Mouse (Mus musculus) v-Abl transformed pro-B cells (cell line): ENCODE data around the gene Ttc28.

Experiments used
- in situ Hi-C, 2 experiments: fragments of 400-800 bp; cut with MboI; formaldehyde crosslinking; loops; one replicate each; pipeline ENCODE4 v1.15.1; 2025; ENCODE audit not compliant: unreplicated experiment in 2 of 2

Ttc28 gene

GRCm38 (mm10) chr5:111120298-111120697, 240.7 kb downstream of the Ttc28 start:
- in situ Hi-C loops: no loop called here

DNA sequence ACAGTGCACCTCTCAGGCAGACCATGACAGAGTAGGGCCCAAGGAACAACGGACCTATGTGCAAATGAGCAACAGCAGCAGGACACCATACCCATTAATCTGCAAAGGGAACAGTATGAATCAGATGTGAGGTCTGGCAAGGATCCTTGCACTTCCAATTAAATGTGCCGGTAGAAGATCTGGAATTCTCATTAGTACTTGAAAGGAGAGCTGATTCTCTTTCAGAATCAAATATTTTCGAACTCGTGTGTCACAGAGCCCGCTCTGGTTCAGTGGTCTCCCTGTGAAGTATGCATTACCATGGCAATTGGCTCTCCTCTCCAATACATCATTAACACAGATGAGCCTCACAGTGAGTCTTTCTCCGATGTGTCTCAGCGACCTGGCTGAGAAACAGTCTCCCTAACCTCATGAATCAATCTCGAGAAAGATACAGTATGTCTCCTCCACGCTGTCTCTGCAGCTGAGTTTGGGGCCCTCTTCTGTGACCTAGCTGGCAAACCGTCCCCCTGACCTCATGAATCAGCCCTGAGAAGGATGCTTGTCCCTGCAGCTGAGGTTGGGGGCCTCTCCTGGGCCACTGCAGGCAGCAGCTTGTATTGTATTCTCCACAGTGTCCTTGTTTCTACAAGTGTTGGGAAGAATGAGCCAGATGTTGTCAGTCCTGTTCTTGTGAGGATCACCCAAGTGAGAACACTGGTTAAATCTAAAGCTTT, 241.3 kb downstream of the Ttc28 start:
- in situ Hi-C loops: no loop called here

DNA sequence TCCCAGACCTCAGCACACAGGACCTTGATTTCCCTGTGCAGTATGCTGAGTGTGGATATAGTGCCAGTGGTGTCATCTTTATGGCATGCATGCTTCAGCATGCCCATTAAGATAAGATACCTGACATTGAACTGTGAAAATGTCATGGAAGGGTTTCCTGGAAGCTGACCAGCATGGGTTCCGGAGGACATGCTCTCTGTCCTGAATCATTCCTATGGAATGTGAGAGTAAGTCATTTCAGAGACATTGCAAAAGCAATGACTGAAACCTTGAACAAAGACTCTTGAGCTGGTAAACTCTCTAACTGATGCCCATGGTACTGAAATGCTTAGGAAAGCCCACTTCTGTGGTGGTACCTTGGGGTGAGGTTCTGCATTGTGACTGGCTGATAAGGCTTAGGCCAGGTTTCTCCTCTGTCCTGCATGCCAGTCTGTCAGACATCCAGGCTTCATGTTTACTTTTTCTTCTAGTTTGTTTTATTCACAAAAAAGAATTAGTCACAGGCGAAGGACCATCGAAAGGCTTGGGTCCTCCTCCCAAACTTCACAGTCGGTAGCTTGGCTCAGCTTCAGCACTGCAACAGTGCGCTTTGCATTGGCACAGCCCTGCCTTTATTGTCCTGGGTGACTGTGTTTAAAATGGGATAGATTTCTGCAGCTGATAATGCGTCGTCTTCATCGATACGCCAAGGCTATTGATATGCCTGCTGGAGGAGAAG, 242.9 kb downstream of the Ttc28 start:
- in situ Hi-C loops: no loop called here

DNA sequence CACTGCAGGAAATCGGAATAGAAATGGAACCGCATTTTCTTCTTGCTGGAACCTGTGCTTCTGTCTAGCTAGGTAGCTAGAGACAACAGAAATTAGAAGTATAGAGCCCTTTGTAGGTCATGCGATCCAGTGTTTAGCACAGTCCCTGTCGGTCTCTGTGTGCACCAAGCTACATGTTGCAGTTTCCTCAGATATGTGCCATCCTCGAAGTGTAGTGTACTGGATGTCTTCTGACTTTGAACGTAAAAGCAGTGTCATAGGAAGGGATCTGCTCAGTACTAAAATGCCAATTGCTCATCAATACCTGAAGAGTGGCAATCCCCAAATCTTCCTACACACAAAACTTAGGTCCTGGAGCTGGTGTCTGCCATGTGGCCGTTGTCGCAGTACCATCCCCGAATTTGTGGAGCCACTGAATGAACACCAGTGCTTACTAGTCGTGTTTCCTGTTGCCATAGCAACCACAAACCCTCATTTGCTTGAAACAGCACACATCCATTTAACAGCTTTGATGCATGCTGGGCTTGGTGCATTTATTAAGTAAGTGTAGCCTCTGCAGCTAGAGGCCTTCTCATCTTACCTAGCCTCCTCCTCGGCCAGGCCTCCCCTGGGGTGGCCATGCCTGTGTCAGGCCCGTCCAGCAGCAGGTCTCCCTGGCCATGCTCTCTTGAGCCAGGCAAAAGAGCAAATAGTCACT, 243.6 kb downstream of the Ttc28 start:
- in situ Hi-C loops: no loop called here

- in situ Hi-C loops: no loop called here
These were observed 245.1 kb downstream of the Ttc28 start for GRCm38 (mm10) chr5:111124620-111125200.

- in situ Hi-C loops: no loop called here
These were observed 246.1 kb downstream of the Ttc28 start for GRCm38 (mm10) chr5:111125746-111126145.

DNA sequence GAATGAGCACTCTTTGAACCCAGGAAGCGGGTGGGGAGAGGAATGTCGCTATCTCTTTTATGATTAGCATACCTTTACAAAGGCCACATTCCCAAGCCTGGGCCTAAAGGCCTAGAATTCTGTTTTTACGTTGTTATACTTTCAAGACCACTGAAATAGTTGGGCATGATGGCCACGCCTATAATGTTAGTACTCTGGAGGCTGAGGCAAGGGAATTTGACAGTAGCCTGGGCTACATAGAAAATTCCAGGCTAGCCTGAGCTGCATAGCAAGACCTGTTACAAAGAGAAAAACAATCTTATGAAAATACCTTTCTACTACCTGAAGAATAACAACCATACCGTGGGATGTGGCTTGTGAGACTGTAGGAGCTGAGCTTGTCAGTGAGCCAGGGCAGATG, 248.2 kb downstream of the Ttc28 start:
- in situ Hi-C loops: no loop called here

- in situ Hi-C loops: no loop called here
These were observed 250.5 kb downstream of the Ttc28 start for GRCm38 (mm10) chr5:111130121-111130520.

DNA sequence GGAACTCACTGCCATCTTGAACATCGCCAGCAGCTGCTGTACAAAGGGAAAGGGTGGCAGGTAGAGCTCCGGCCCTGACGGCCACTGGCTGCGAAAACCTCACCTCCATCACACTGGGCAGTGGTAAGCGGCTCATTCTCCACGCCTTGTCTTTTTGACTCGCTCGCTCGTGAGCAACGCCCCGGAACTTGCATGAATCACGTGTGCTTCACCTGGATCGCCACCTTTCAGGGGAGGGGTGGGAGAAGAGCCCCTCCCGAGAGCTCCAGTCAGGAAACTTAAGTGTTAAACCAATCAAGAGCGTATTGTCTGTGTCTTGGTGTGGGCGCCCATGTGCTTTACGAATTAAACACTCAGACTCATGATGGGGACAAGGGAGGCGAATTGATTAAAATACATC, 252.0 kb downstream of the Ttc28 start:
- in situ Hi-C loops: no loop called here

DNA sequence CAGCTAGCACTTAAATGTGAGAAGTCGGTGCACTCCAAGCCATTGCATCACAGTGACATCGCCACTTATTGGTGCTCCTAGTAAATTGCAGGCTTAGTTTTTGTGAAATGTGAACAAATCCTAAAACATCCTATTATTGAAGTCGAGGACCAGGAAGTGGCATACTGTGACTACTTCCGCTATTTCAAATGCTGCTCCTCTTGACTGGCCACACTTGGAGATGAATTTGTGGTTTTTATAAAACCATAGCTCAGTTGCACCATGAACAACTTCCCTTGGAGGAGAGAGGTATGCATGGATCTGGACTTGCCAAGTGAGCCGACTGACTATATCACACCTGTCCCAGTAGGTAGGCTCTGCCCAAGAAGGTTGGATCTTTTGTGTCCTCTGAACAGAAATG, 253.5 kb downstream of the Ttc28 start:
- in situ Hi-C loops: no loop called here

DNA sequence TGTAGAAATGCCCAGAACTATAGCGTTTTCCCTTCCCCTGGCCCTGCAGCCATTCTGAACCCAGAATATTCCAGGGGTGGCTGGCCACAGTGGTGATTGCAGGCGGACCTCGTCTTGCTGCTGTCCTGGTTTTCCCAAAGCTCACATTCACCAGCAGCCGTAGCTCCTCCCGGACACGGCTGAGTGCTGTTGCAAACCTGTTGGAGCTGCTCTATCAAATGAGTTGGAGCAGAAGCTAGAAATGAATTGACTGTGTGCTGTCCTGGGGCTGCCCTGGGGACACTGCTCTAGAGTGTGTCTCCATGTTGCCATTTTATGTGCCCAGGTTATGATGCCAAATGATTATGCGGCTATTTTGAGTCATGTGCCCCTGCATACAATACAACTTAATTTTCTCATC, 254.2 kb downstream of the Ttc28 start:
- in situ Hi-C loops: no loop called here

DNA sequence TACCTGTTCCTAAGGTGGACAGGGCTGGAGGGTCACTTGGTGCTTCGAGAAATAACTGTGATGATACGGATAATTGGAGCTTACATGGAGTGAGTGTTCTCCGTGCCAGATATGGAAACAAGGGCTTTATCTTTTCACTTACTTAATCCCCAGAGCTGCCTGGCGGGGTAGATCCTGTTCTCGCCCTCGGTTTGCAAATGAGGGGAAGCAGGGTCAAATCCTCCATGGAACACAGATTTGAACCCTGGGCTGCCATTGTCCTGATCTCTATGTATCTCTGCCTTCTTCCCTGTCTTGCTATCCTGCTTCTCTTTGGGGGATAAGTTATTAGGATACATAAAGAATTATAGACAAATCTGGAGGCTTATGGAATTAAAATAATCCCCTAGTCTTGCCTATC, 257.7 kb downstream of the Ttc28 start:
- in situ Hi-C loops: no loop called here

- in situ Hi-C loops: no loop called here
These were observed 258.1 kb downstream of the Ttc28 start for GRCm38 (mm10) chr5:111137742-111138141.

DNA sequence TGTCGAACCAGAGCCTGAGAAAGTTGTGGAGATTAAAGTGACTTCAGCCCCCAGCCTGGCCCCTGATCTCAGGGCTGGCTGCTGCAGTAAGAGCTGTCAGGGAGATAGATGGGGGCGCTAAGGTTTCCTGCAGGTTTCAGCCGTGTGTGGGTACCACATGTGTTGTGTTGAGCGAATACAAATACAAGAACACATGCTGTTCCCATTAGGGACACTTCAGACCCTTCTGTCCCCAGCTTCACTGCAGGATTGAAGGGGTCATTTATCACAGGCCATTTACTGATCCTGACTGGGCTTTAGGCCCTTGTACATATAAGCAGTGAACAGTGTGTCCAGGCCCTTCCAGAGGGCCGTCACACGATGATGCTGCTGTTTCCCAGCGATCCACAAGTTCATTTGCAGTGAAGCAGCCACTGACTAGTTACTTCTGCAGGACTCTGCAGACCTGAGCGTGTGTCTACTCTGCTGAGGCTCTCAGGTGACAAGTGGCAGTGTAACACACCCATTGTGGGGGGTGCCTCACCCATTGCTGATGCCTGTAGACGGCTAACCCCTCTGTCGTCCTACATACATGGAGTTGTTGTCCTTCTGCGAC, 258.7 kb downstream of the Ttc28 start:
- in situ Hi-C loops: no loop called here

GRCm38 (mm10) chr5:111138927-111139565, 259.4 kb downstream of the Ttc28 start:
- in situ Hi-C loops: no loop called here

DNA sequence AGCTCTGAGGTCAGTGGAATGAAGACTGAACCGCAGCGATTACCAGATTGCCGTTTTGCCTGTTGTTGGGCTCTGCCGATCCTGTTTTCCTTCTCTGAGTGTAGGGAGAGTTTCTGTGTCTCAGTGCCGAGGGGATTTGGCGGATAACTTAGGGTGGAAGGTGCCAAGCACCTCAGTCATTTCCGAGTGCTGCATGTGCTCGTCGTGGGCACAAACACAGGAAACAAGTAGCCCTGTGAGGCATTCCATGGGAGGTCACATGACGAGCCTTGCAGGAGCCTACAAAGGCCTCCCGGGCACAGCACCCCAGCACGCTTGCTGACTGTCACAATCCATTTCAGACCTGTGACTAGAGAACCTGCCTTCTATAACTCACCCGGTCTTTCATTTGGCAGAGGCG, 260.0 kb downstream of the Ttc28 start:
- in situ Hi-C loops: no loop called here

DNA sequence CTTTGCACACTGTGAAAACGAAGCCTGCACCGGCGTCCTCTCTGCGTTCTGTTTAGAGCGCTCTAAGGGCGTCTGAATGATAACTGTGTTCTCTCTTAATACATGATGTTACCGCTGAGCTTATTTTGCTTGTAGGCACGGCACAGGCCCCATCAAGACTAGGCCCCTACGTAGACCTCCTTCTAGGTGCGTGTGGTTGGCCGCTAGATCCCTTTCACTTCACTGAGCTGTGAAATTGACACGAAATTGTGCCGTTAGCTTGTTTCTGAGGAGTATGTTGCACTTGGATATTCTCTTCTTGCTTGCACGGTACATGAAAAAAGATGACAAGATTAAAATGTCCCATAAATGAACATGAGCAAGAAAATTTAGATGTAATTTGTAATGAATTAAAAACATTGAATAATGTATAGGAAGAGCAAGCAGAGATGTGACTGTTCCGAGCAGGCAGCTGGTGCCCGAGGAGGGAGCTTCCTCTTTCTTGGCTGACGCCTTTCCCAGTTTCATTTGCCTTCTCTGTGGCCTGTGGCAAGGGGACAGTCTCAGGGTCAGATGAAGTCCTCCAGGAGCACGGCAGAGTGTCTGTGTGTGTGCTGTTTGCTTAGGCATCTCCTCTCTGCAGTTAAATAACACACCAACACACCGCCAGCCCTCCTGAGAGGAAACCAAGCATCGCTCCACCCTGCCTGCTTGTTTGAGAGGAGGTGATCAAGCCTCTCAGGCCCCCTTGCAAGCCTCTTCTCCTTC, 261.7 kb downstream of the Ttc28 start:
- in situ Hi-C loops: no loop called here

- in situ Hi-C loops: no loop called here
These were observed 263.2 kb downstream of the Ttc28 start for GRCm38 (mm10) chr5:111142837-111143236.

DNA sequence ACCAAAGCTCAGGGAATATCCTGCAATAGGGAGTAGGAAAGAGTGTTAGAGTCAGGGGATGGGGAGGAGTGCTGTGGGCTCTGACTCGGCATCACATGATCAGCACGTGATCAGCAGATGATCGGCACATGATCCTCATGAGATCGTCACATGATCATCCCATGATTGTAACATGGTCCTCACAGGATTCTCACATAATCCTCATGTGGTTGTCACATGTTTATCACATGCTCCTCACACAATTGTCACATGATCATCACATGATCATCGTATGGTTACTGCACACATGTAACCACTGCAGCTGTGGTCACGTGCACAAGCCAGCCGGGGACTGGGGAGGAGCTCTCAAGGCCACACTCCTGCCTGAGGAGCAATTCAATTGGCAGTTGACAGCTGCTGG, 264.8 kb downstream of the Ttc28 start:
- in situ Hi-C loops: no loop called here

- in situ Hi-C loops: no loop called here
These were observed 271.0 kb downstream of the Ttc28 start for GRCm38 (mm10) chr5:111150581-111150980.
